In genomic region chr16:58523972-58524850, GRCm38 (mm10) we compare ENCODE assay signal across 8 mouse cellular contexts. TPM values are rescaled to one million over a fixed set of nuclear protein-coding genes. Genes with fewer than 3 reads are reported as not detected.
DNase-seq lines count a peak whose midpoint lies in the region; ATAC-seq and TF ChIP-seq lines count a peak whose summit lies in the region.

Gene St3gal6, minus strand, starts transcription at chr16:58524243.

- no peaks in the 10 kb centered on the region for H3K27me3 ChIP-seq in kidney, postnatal 0 days (ENCODE audit: insufficient read depth, low read length)
- no peaks in the 10 kb centered on the region for H3K27me3 ChIP-seq in hindbrain, postnatal 0 days (ENCODE audit: insufficient read depth, low read length)
- no peaks in the 10 kb centered on the region; the same call in 1 of the 2 replicates for H3K27me3 ChIP-seq in midbrain, embryonic 11.5 days (ENCODE audit: control insufficient read depth, insufficient read depth, low read length)

- peak within 1 kb of the TSS; percentile 91 for H3K9ac ChIP-seq in kidney, postnatal 0 days (ENCODE audit: low read depth, low read length)
- peak within 1 kb of the TSS; percentile 76 for H3K9ac ChIP-seq in hindbrain, postnatal 0 days (replicated peaks; ENCODE audit: low read length)
- H3K9ac ChIP-seq in midbrain, embryonic 11.5 days (ENCODE audit: low read length) = peak within 1 kb of the TSS; percentile 81

- H3K36me3 ChIP-seq in kidney, postnatal 0 days (ENCODE audit: insufficient read depth, low read length) = no peaks in the 10 kb centered on the region
- H3K36me3 ChIP-seq in hindbrain, postnatal 0 days (ENCODE audit: insufficient read depth, low read length) = no peaks in the 10 kb centered on the region
- H3K36me3 ChIP-seq in midbrain, embryonic 11.5 days (ENCODE audit: control insufficient read depth, insufficient read depth, low read length) = no peaks in the 10 kb centered on the region

- no peak for ATAC-seq in kidney, postnatal 0 days (replicated peaks; ENCODE audit: low FRiP score, low read depth)
- ATAC-seq in hindbrain, postnatal 0 days = no peak
- no peak for ATAC-seq in midbrain, embryonic 11.5 days (ENCODE audit: low FRiP score)

- H3K27ac ChIP-seq in kidney, postnatal 0 days = peak within 1 kb of the TSS; percentile 93
- peak within 1 kb of the TSS; percentile 76 for H3K27ac ChIP-seq in hindbrain, postnatal 0 days
- H3K27ac ChIP-seq in midbrain, embryonic 11.5 days (ENCODE audit: low read depth, low read length) = peak within 1 kb of the TSS; percentile 51; the same call in 1 of the 2 replicates

- no peaks in the 10 kb centered on the region for H3K9me3 ChIP-seq in kidney, postnatal 0 days (replicated peaks; ENCODE audit: low read length)
- 0 out of 2 replicates have a peak, but pooled peaks cover 3% of the 10 kb centered on the region for H3K9me3 ChIP-seq in hindbrain, postnatal 0 days (ENCODE audit: low read length)
- H3K9me3 ChIP-seq in midbrain, embryonic 11.5 days (ENCODE audit: control insufficient read depth, low read length) = peaks cover 3% of the 10 kb centered on the region; the same call in 1 of the 2 replicates

- peak within 1 kb of the TSS; percentile 84 for H3K4me3 ChIP-seq in kidney, postnatal 0 days (replicated peaks; ENCODE audit: low read depth, low read length)
- peak within 1 kb of the TSS; percentile 89 for H3K4me3 ChIP-seq in hindbrain, postnatal 0 days (ENCODE audit: low read length)
- peak within 1 kb of the TSS; percentile 68 for H3K4me3 ChIP-seq in midbrain, embryonic 11.5 days (ENCODE audit: low read depth, low read length)

- 67% methylated on average over 12 of the region's 12 CpGs for WGBS in kidney, postnatal 0 days
- 89% methylated on average over 12 of the region's 12 CpGs for WGBS in hindbrain, postnatal 0 days
- 90% methylated on average over 12 of the region's 12 CpGs for WGBS in midbrain, embryonic 11.5 days

- TF ChIP-seq CTCF in kidney, postnatal 0 days (IDR thresholded peaks at IDR 0.05; ENCODE audit: low read depth) = no peak
- TF ChIP-seq CTCF in hindbrain, postnatal 0 days (IDR thresholded peaks at IDR 0.05; ENCODE audit: low read depth) = no peak

- peak within 1 kb of the TSS; percentile 66 for H3K4me2 ChIP-seq in kidney, postnatal 0 days (ENCODE audit: low read length)
- H3K4me2 ChIP-seq in hindbrain, postnatal 0 days (ENCODE audit: low read depth, low read length) = peak within 1 kb of the TSS; percentile 76
- H3K4me2 ChIP-seq in midbrain, embryonic 11.5 days = peak within 1 kb of the TSS; percentile 87

- peak; percentile 58 for DNase-seq in kidney, postnatal 0 days (ENCODE audit: low spot score)
- no peak for DNase-seq in kidney, adult 8-10 months
- DNase-seq in adrenal gland, postnatal 14 days = no peak
- no peak for DNase-seq in gastrocnemius, postnatal 10 days
- DNase-seq in hindbrain, postnatal 0 days (ENCODE audit: low spot score) = no peak
- DNase-seq in midbrain, embryonic 11.5 days (ENCODE audit: low spot score, missing footprints) = peak; percentile 73
- DNase-seq in right cerebral cortex, adult 18-20 months = no peak
- DNase-seq in spleen, adult 12 weeks (ENCODE audit: low spot score) = no peak

- H3K4me1 ChIP-seq in kidney, postnatal 0 days (replicated peaks; ENCODE audit: insufficient read depth, low read length) = no peaks in the 10 kb centered on the region
- no peaks in the 10 kb centered on the region for H3K4me1 ChIP-seq in hindbrain, postnatal 0 days (ENCODE audit: insufficient read depth, low read length)
- peaks cover 5% of the 10 kb centered on the region; the same call in 1 of the 2 replicates for H3K4me1 ChIP-seq in midbrain, embryonic 11.5 days (ENCODE audit: control insufficient read depth, insufficient read depth, low read length)

RNA-seq across cellular contexts. Expression of gene St3gal6, which starts in this region (rescaled TPM):
- 93.6 and 93.8 TPM in 2 replicates for polyA plus RNA-seq in kidney, postnatal 0 days (2015; fragmentation: Nextera tagmentation; extraction: Ambion mirVana)
- total RNA-seq in adrenal gland, postnatal 14 days (2021) = 21.9 and 35.0 TPM in 2 replicates
- 10 to 100 TPM; 37.3 to 40.5 TPM for total RNA-seq in gastrocnemius, postnatal 10 days (2021)
- 4.4 and 10.8 TPM in 2 replicates for total RNA-seq in hindbrain, postnatal 0 days (2014; rRNA removed)
- polyA plus RNA-seq in hindbrain, postnatal 0 days (2015; fragmentation: Nextera tagmentation; extraction: Ambion mirVana) = 18.5 and 20.5 TPM in 2 replicates
- polyA plus RNA-seq in midbrain, embryonic 11.5 days (2014; fragmentation: Nextera tagmentation; extraction: Ambion mirVana) = 10.4 and 11.8 TPM in 2 replicates

Comparison
In these comparisons a context has a peak if more than half of its experiments do, and no peak if none do; other contexts are left out.
1. DNase-seq: peak in kidney, postnatal 0 days (single experiment) and midbrain, embryonic 11.5 days (single experiment); none in kidney, adult 8-10 months (0 of 2), adrenal gland, postnatal 14 days (single experiment), gastrocnemius, postnatal 10 days (single experiment), hindbrain, postnatal 0 days (single experiment), right cerebral cortex, adult 18-20 months (single experiment) and spleen, adult 12 weeks (single experiment).
2. Peak in every context shown above with its lines, with median percentiles within 50 percentile points of each other: H3K27ac ChIP-seq, H3K4me2 ChIP-seq, H3K4me3 ChIP-seq and H3K9ac ChIP-seq.